Mouse (Mus musculus): ENCODE data around the gene Gm11437. TPM values are rescaled to one million over a fixed set of nuclear protein-coding genes. Genes with fewer than 3 reads are reported as not detected.

Gene Gm11437
- polyA plus RNA-seq, 1 experiment from 2014 or later: 0.24 TPM

DNA sequence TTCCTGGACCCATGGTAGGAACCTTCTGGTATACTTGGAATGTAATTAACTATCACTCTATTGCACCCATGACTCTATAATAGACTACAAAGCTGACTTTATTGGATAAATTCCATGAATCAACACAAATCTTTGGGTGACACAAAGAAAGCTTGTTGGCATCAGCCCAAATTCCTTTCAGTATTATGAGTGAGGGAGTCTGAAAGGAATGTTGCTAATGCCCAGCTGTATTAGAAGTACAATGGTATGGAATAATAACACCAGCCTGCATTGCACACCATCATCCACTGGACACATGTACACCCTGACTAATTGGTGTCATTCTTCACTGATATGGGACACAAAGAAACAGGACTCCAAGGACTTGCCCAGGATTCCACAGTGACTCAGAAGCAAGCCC lies 66.1 kb downstream of the Gm11437 start:
- Histone ChIP-seq H3K27me3 (replicated peaks) (no peaks in the 10 kb centered on the region), H3K4me1 (no peaks in the 10 kb centered on the region), H3K9me3 (replicated peaks) (no peaks in the 10 kb centered on the region), H3K36me3 (peaks cover 72% of the 10 kb centered on the region), H3K9ac (replicated peaks) (no peak overlapping the region), H3K4me2 (no peak overlapping the region), H3K27ac (replicated peaks) (no peak overlapping the region), H3K4me3 (replicated peaks) (no peak overlapping the region)
- no peak for ATAC-seq (ENCODE audit: low FRiP score)

Other genes starting within 250 kb of the Gm11437 start
- 21.6 and 23.9 TPM in 2 replicates for gene Ddx52, start 225.4 kb downstream of the Gm11437 start, polyA plus RNA-seq (2015; fragmentation: Nextera tagmentation; extraction: Ambion mirVana)
- gene Synrg, start 203.0 kb downstream of the Gm11437 start, polyA plus RNA-seq (2015; fragmentation: Nextera tagmentation; extraction: Ambion mirVana): 18.3 and 19.6 TPM in 2 replicates
- 6.0 and 11.5 TPM in 2 replicates for gene Dusp14, start 98.2 kb downstream of the Gm11437 start, polyA plus RNA-seq (2015; fragmentation: Nextera tagmentation; extraction: Ambion mirVana)
- 27.1 and 28.4 TPM in 2 replicates for gene Tada2a, start 37.9 kb downstream of the Gm11437 start, polyA plus RNA-seq (2015; fragmentation: Nextera tagmentation; extraction: Ambion mirVana)
- gene Acaca, start 37.8 kb downstream of the Gm11437 start, polyA plus RNA-seq (2015; fragmentation: Nextera tagmentation; extraction: Ambion mirVana): 19.2 and 22.9 TPM in 2 replicates

Data from neural tube, embryonic 15.5 days (tissue).